Mouse (Mus musculus): Measurements from ENCODE around the gene Plch2.

Gene Plch2

DNA sequence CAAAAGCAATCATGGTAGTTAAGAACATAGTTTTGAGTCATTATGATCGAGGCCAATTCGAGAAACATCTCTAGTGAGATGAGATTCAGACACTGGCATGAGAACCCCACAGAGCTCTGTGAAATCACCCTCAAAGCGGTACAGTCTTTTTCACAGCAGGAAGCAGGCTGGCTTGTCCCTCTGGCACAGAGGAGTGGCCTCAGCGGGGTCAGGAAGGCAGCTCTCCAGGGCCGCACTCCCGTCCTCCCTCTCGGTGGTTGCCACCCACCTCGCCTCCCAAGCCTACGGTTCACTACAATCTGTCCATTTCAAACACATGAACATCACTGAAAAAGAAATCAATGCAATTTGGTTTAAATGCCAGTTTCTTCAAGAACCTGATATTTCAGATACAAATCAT is 17.8 kb upstream of the Plch2 start:
- no peak for DNase-seq (ENCODE audit: low spot score)

- no peak for DNase-seq (ENCODE audit: low spot score)
These were observed 14.3 kb upstream of the Plch2 start for GRCm38 (mm10) chr4:155070921-155071320.

GRCm38 (mm10) chr4:155070199-155070598 is 13.6 kb upstream of the Plch2 start:
- DNase-seq (ENCODE audit: low spot score): no peak

DNA sequence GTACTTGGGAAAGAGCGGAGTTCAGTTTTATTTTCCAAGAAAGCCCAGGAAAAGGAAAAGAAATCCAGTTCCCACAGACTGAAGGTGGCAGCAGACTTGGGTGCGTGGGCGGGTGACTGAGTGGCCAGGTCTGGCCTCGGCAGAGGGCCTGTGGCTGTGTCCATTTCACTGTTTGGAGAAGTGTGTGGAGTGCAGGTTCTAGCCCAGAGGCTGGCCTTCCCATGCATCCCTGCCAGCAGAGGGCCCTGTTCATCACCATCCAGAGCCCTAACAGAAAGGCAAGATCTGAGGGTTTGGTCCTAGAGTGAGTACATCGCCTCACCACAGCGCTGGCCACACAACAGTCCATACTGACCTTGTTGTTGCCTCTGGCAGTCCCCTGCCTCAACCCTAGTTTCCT is 12.6 kb upstream of the Plch2 start:
- DNase-seq (ENCODE audit: low spot score): no peak

- DNase-seq (ENCODE audit: low spot score): no peak
These were observed 11.9 kb upstream of the Plch2 start for GRCm38 (mm10) chr4:155068357-155068972.

DNA sequence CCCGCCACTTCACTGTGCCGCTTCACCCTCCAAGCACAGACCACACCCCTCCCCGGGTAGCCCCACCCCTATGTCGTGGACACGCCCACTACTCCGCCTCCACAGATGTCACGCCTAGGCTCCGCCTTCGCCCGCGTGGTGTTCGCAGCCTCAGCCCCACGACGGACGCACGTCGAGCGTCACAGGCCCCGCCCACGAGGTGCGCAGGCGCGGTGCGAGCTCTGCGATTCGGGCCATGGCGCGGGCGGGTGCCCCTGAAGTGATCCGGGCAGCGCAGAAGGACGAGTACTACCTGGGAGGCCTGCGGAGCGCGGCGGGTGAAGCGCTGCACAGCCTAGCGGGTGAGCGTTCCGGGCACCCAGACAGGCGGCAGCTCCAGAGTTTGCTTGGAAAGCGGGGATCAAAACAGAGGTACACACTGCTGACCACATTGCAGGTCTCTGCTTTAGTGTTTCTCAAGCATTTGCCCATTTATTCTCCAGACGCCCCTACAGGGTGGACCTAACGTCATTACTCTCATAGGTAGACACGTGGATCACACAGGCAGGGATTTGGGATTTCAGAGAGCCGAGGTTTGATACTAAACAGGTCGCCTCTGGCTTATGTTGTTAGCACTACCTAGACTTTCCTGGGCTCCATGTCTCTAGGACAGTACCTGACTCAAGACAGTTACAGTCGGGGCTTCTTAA is 10.4 kb upstream of the Plch2 start, which contains the start of gene Pex10:
Pex10 (plus strand) TSS at position 183 of the 689 bp plus-strand sequence.
- peak; percentile 97 for DNase-seq (ENCODE audit: low spot score)

GRCm38 (mm10) chr4:155065970-155066833 is 9.6 kb upstream of the Plch2 start:
- DNase-seq (ENCODE audit: low spot score): peak; percentile 76

GRCm38 (mm10) chr4:155064474-155064873 is 7.9 kb upstream of the Plch2 start:
- DNase-seq (ENCODE audit: low spot score): no peak

GRCm38 (mm10) chr4:155063895-155064294 is 7.3 kb upstream of the Plch2 start:
- DNase-seq (ENCODE audit: low spot score): no peak

DNA sequence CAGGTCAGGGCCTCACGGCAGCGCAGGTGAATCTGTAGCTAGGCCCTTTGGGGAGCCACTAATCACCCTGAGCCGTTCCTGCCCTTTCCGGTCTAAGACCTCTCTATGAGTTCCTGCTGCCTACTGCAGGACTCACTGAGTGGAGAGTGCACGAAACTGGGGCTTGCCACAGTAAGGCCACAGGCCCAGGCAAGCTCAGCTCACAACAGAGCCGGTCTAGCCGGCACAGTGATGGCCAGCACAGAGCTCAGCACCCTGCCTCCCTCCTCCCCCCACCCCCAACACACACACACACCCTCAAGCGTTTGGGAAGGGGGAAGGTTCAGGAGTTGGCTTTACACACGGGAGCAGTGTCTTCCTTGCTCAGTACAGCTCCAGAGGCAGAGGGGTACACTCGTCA is 1.7 kb upstream of the Plch2 start:
- no peak for DNase-seq (ENCODE audit: low spot score)

DNA sequence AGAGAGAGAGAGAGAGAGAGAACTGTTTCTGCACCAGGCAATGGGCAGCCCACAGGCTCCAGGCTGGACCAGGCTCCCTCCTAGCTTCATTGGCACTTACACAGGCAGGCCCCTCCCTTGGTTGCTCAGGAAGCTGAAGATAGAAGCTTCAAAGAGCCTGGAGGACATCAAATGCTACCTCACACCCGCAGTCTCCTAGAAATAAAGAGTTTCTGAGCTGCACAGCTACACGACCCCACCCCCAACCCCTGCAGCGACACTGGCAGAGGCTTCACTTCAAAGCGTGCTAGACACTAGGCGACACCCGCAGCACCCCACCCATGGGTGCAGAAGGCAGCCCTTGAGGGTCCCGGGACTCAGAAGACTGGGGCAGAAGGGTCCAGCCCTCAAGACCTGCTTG is 6.5 kb downstream of the Plch2 start:
- peak; percentile 81 for DNase-seq (ENCODE audit: low spot score)

GRCm38 (mm10) chr4:155046636-155047035 is 9.9 kb downstream of the Plch2 start:
- no peak for DNase-seq (ENCODE audit: low spot score)

DNA sequence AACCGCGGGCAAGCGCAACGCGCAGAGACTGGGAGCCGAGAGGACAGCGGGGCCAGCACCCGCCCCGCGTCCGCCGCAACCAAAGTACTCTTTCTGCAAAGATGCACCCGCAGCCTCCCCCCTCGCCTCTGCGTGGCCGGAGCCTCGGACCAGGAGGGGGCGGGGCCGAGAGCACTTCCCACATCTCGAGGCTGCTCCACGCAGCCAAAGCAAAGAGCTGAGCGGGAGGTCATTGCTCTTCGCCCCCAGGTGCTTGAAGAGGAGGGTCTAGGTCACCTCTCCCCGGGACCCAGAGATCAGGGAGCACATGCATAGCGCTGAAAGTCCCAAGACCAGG is 13.3 kb downstream of the Plch2 start:
- DNase-seq (ENCODE audit: low spot score): no peak

DNA sequence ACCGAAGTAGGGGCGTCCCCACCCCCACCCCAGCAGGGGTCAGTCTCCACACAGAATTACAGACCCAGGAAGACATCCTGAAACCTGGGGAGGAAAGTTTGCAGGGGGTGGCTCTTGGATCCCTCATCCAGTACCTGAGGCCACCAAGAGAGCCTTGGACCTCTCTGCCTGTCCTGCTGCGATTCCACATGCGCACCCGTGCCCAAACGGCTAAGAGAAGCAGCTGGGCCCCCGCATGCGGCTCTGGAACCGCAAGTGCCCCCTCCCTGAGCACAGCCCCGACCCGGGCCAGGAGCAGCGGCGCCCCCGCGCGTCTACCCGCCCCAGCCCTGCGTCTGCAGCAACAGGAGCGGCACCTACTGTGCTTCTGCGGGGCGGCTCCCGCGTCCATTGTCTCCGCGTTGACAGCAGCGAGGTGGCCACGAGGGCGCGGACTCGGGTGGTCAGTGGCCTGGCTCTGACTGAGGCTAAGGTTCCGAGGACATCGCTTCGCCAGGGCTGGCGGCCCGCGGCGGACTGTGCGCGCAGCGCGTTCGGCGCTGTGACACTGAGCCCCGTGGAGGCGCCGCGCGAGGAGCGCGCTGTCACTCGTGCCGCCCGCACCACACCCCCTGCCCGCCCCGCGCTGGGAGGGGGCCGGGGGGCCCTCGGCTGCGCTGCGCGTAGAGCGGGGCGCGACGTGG is 13.8 kb downstream of the Plch2 start:
- DNase-seq (ENCODE audit: low spot score): no peak

GRCm38 (mm10) chr4:155040696-155041095 is 15.9 kb downstream of the Plch2 start:
- no peak for DNase-seq (ENCODE audit: low spot score)

DNA sequence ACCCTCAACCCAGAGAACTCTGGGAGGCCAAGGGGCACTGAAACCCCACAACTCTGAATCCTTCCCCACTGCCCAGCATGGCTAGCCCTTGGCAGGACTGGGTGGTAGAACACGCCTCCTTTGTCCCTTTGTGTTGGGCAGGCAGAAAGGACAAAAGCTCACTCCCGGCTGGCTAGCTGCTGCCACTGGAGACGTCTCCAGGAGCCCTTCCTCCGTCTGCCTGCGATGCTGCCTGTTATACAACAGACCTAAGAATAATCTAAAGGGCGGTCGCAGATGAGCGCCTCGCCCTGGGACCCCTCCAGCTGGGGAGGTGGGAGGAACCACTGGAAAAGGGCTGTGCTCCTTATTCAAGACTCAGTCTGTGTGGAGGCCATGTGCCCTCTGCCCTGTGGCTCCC is 16.4 kb downstream of the Plch2 start:
- DNase-seq (ENCODE audit: low spot score): no peak

DNA sequence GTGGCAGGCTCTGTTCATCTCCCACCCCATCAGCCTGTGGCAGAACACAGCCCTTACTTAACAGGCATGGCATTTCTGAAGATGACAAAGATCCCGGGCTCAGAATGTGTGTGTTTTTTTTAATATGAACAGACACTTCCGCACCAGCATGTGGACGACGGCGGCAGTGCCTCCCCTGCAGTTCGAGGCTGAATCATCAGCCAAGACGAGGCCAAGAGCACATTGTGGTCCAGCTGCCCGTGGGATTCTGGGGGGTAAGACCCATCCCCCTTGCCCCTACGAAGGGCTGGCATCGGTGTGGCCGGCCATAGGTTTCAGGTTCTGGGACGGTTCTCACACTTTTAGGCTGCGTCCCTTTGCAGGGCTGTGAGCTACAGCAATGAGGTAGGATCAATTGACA is 21.8 kb downstream of the Plch2 start:
- no peak for DNase-seq (ENCODE audit: low spot score)

GRCm38 (mm10) chr4:155034202-155034601 is 22.4 kb downstream of the Plch2 start:
- DNase-seq (ENCODE audit: low spot score): no peak

GRCm38 (mm10) chr4:155033115-155033514 is 23.5 kb downstream of the Plch2 start:
- no peak for DNase-seq (ENCODE audit: low spot score)

- DNase-seq (ENCODE audit: low spot score): no peak
These were observed 32.2 kb downstream of the Plch2 start for GRCm38 (mm10) chr4:155024170-155025010.

- DNase-seq (ENCODE audit: low spot score): no peak
These were observed 34.2 kb downstream of the Plch2 start for GRCm38 (mm10) chr4:155022228-155022855.
